22 mouse cellular contexts compared by ENCODE assay signal in the genomic region with DNA sequence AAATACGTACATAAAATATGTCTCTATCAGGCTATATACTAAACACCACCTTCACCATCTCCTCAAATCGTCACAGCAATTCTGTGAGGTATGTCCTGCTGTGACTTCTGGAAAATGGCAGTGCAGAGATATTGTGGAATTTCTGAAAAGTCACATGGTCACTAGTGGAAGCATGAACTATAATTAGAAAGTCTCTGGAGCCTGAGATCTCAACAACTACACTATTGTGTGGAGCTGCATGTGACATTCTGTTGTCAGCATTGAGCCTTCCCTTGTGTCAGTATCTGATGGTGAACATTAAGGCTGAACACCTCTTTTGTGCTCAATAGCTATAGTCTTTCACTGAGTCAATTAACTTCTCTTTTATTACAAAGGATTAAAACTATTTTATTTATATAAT.
"Had no signal": no experiment of that assay in that cellular context is flagged by ENCODE, and none has a peak within 500 bp of the region (broad histone marks: within the 10 kb centered on the region; RNA-seq: fewer than 3 reads in every experiment).

No protein-coding gene starts in this region.

- H3K4me3 ChIP-seq: limb, embryonic 12.5 days; limb, embryonic 15.5 days; midbrain, embryonic 12.5 days; midbrain, embryonic 15.5 days; neural tube, embryonic 12.5 days; neural tube, embryonic 15.5 days had no signal

- H3K36me3 ChIP-seq: limb, embryonic 12.5 days; midbrain, embryonic 12.5 days; midbrain, embryonic 15.5 days; neural tube, embryonic 12.5 days; neural tube, embryonic 15.5 days had no signal

- H3K9ac ChIP-seq: limb, embryonic 12.5 days; limb, embryonic 15.5 days; liver, embryonic 14.5 days; liver, postnatal 0 days; lung, embryonic 14.5 days; midbrain, embryonic 12.5 days; midbrain, embryonic 15.5 days; neural tube, embryonic 12.5 days; neural tube, embryonic 15.5 days had no signal

- H3K27me3 ChIP-seq: limb, embryonic 12.5 days; limb, embryonic 15.5 days; midbrain, embryonic 12.5 days; midbrain, embryonic 15.5 days; neural tube, embryonic 12.5 days; neural tube, embryonic 15.5 days had no signal

- DNase-seq: kidney, postnatal 14 days; kidney, postnatal 4 days; left cerebral cortex, postnatal 4 days; liver, postnatal 0 days; lung, embryonic 14.5 days; right cerebral cortex, adult 18-20 months; right cerebral cortex, postnatal 14 days; right cerebral cortex, postnatal 4 days; thymus, adult 2 months; thymus, postnatal 14 days; thymus, postnatal 4 days had no signal

- H3K4me2 ChIP-seq: limb, embryonic 12.5 days; limb, embryonic 15.5 days; liver, embryonic 11.5 days; lung, embryonic 14.5 days; midbrain, embryonic 12.5 days; midbrain, embryonic 15.5 days; neural tube, embryonic 12.5 days; neural tube, embryonic 15.5 days had no signal

- ATAC-seq: liver, postnatal 0 days; lung, postnatal 0 days; midbrain, embryonic 15.5 days had no signal

- H3K9me3 ChIP-seq: limb, embryonic 12.5 days; limb, embryonic 15.5 days; midbrain, embryonic 12.5 days; midbrain, embryonic 15.5 days; neural tube, embryonic 12.5 days; neural tube, embryonic 15.5 days had no signal

- H3K4me1 ChIP-seq: limb, embryonic 12.5 days; limb, embryonic 15.5 days; midbrain, embryonic 12.5 days; midbrain, embryonic 15.5 days; neural tube, embryonic 12.5 days; neural tube, embryonic 15.5 days had no signal

- H3K27ac ChIP-seq: limb, embryonic 12.5 days; limb, embryonic 15.5 days; liver, embryonic 14.5 days; macrophage; midbrain, embryonic 12.5 days; midbrain, embryonic 15.5 days; neural tube, embryonic 12.5 days; neural tube, embryonic 15.5 days; stomach, postnatal 0 days had no signal
